In genomic region chr10:82083622-82083971, GRCm38 (mm10) we compare ENCODE assay signal across 7 mouse cellular contexts. TPM values are rescaled to one million over a fixed set of nuclear protein-coding genes. Genes with fewer than 3 reads are reported as not detected.
DNase-seq lines count a peak whose midpoint lies in the region; ATAC-seq and TF ChIP-seq lines count a peak whose summit lies in the region.
"Not testable (repeated sequence)": the region's sequence is repeated elsewhere in the genome, so short reads cannot be mapped to it uniquely, and the experiment has no call there.

No protein-coding gene starts in this region.

- not testable (repeated sequence) for H3K27me3 ChIP-seq in forebrain, embryonic 13.5 days; heart, postnatal 0 days (ENCODE audit: control insufficient read depth, insufficient read depth, low read length); kidney, embryonic 14.5 days (ENCODE audit: control insufficient read depth, insufficient read depth, low read length); liver, embryonic 12.5 days (replicated peaks); midbrain, embryonic 11.5 days (ENCODE audit: control insufficient read depth, insufficient read depth, low read length)

- ATAC-seq in forebrain, embryonic 13.5 days; kidney, embryonic 14.5 days (ENCODE audit: low FRiP score, low TSS enrichment); liver, embryonic 12.5 days; midbrain, embryonic 11.5 days (ENCODE audit: low FRiP score): not testable (repeated sequence)
- peak; percentile 15 for ATAC-seq in heart, postnatal 0 days (ENCODE audit: insufficient read depth, low read depth)

- peak overlapping the region; percentile 63 for H3K9ac ChIP-seq in forebrain, embryonic 13.5 days
- not testable (repeated sequence) for H3K9ac ChIP-seq in heart, postnatal 0 days (replicated peaks; ENCODE audit: low read depth, low read length)
- peak overlapping the region; percentile 56; the same call in 1 of the 2 replicates for H3K9ac ChIP-seq in kidney, embryonic 14.5 days (ENCODE audit: low read depth, low read length)
- H3K9ac ChIP-seq in liver, embryonic 12.5 days, result peak overlapping the region; percentile 55; the same call in 1 of the 2 replicates
- peak overlapping the region; percentile 54 for H3K9ac ChIP-seq in midbrain, embryonic 11.5 days (ENCODE audit: low read length)

- not testable (repeated sequence) for H3K36me3 ChIP-seq in forebrain, embryonic 13.5 days (ENCODE audit: poor library complexity, severe bottlenecking); heart, postnatal 0 days (replicated peaks; ENCODE audit: control insufficient read depth, insufficient read depth, low read length); kidney, embryonic 14.5 days (ENCODE audit: control insufficient read depth, insufficient read depth, low read length); liver, embryonic 12.5 days; midbrain, embryonic 11.5 days (ENCODE audit: control insufficient read depth, insufficient read depth, low read length)

- DNase-seq in cerebellum, postnatal 10 days, result peak; percentile 4 to 19
- not testable (repeated sequence) for DNase-seq in heart, postnatal 0 days (ENCODE audit: low spot score); midbrain, embryonic 11.5 days (ENCODE audit: low spot score, missing footprints)
- DNase-seq in retina, postnatal 1 day, result peak; percentile 21

- H3K4me3 ChIP-seq in forebrain, embryonic 13.5 days, result peak overlapping the region; percentile 46
- H3K4me3 ChIP-seq in heart, postnatal 0 days (ENCODE audit: low read depth, low read length), result peak overlapping the region; percentile 56
- peak overlapping the region; percentile 49 for H3K4me3 ChIP-seq in kidney, embryonic 14.5 days (ENCODE audit: low read length)
- peak overlapping the region; percentile 58 for H3K4me3 ChIP-seq in liver, embryonic 12.5 days
- H3K4me3 ChIP-seq in midbrain, embryonic 11.5 days (ENCODE audit: low read depth, low read length), result peak overlapping the region; percentile 41

- peak overlapping the region; percentile 51 for H3K4me2 ChIP-seq in forebrain, embryonic 13.5 days
- H3K4me2 ChIP-seq in heart, postnatal 0 days (ENCODE audit: low read depth, low read length), result peak overlapping the region; percentile 56
- H3K4me2 ChIP-seq in kidney, embryonic 14.5 days (replicated peaks; ENCODE audit: low read depth, low read length), result peak overlapping the region; percentile 39
- H3K4me2 ChIP-seq in liver, embryonic 12.5 days, result peak overlapping the region; percentile 60
- peak overlapping the region; percentile 27 for H3K4me2 ChIP-seq in midbrain, embryonic 11.5 days

- WGBS in forebrain, embryonic 13.5 days, result 27% methylated on average over 14 of the region's 14 CpGs
- 17% methylated on average over 14 of the region's 14 CpGs for WGBS in heart, postnatal 0 days
- 29% methylated on average over 11 of the region's 14 CpGs for WGBS in kidney, embryonic 14.5 days
- 19% methylated on average over 14 of the region's 14 CpGs for WGBS in liver, embryonic 12.5 days (ENCODE audit: insufficient replicate concordance)
- 24% methylated on average over 14 of the region's 14 CpGs for whole genome bisulfite sequencing in midbrain, embryonic 11.5 days

- not testable (repeated sequence) for TF ChIP-seq EP300 in heart, postnatal 0 days (IDR thresholded peaks at IDR 0.05; ENCODE audit: low read depth)

- H3K9me3 ChIP-seq in forebrain, embryonic 13.5 days (replicated peaks); heart, postnatal 0 days (replicated peaks; ENCODE audit: control insufficient read depth, low read length); kidney, embryonic 14.5 days (ENCODE audit: control insufficient read depth, low read length); liver, embryonic 12.5 days (replicated peaks); midbrain, embryonic 11.5 days (ENCODE audit: control insufficient read depth, low read length): not testable (repeated sequence)

- H3K27ac ChIP-seq in forebrain, embryonic 13.5 days, result peak overlapping the region; percentile 88
- peak overlapping the region; percentile 86; the same call in 1 of the 2 replicates for H3K27ac ChIP-seq in heart, postnatal 0 days (ENCODE audit: low read depth)
- H3K27ac ChIP-seq in kidney, embryonic 14.5 days (ENCODE audit: low read depth, low read length); liver, embryonic 12.5 days; midbrain, embryonic 11.5 days (ENCODE audit: low read depth, low read length): not testable (repeated sequence)

- H3K4me1 ChIP-seq in forebrain, embryonic 13.5 days; heart, postnatal 0 days (ENCODE audit: control insufficient read depth, insufficient read depth); kidney, embryonic 14.5 days (ENCODE audit: control insufficient read depth, insufficient read depth, low read length); liver, embryonic 12.5 days; midbrain, embryonic 11.5 days (ENCODE audit: control insufficient read depth, insufficient read depth, low read length): not testable (repeated sequence)

- TF ChIP-seq CTCF in heart, postnatal 0 days (IDR thresholded peaks at IDR 0.05; ENCODE audit: low read depth), result not testable (repeated sequence)

RNA-seq across cellular contexts. Expression of gene BC024063, which starts 0.4 kb away (rescaled TPM):
- polyA plus RNA-seq in forebrain, embryonic 13.5 days (2015; fragmentation: Nextera tagmentation; extraction: Ambion mirVana), result 5.3 and 6.1 TPM in 2 replicates
- 1.4 and 1.6 TPM in 2 replicates for total RNA-seq in heart, postnatal 0 days (2014; rRNA removed; ENCODE audit: low replicate concordance)
- polyA plus RNA-seq in heart, postnatal 0 days (2015; fragmentation: Nextera tagmentation; extraction: Ambion mirVana), result 1.7 and 1.9 TPM in 2 replicates
- polyA plus RNA-seq in kidney, embryonic 14.5 days (2014; fragmentation: Nextera tagmentation; extraction: Ambion mirVana), result 8.4 and 8.6 TPM in 2 replicates
- polyA plus RNA-seq in liver, embryonic 12.5 days (2016; fragmentation: Nextera tagmentation; extraction: Ambion mirVana), result 0.72 and 0.87 TPM in 2 replicates
- polyA plus RNA-seq in midbrain, embryonic 11.5 days (2014; fragmentation: Nextera tagmentation; extraction: Ambion mirVana), result 7.1 and 7.4 TPM in 2 replicates

RNA-seq across cellular contexts. Expression of gene Zfp873, which starts 35.7 kb away (rescaled TPM):
- polyA plus RNA-seq in forebrain, embryonic 13.5 days (2015; fragmentation: Nextera tagmentation; extraction: Ambion mirVana), result 16.6 and 18.7 TPM in 2 replicates
- 2.1 and 3.7 TPM in 2 replicates for total RNA-seq in heart, postnatal 0 days (2014; rRNA removed; ENCODE audit: low replicate concordance)
- polyA plus RNA-seq in heart, postnatal 0 days (2015; fragmentation: Nextera tagmentation; extraction: Ambion mirVana), result 8.1 and 8.5 TPM in 2 replicates
- 16.9 and 17.4 TPM in 2 replicates for polyA plus RNA-seq in kidney, embryonic 14.5 days (2014; fragmentation: Nextera tagmentation; extraction: Ambion mirVana)
- 3.4 and 3.9 TPM in 2 replicates for polyA plus RNA-seq in liver, embryonic 12.5 days (2016; fragmentation: Nextera tagmentation; extraction: Ambion mirVana)
- polyA plus RNA-seq in midbrain, embryonic 11.5 days (2014; fragmentation: Nextera tagmentation; extraction: Ambion mirVana), result 13.2 and 14.7 TPM in 2 replicates

RNA-seq across cellular contexts. Expression of gene AU041133, which starts 44.2 kb away (rescaled TPM):
- polyA plus RNA-seq in forebrain, embryonic 13.5 days (2015; fragmentation: Nextera tagmentation; extraction: Ambion mirVana), result 8.9 and 9.2 TPM in 2 replicates
- 2.8 and 3.7 TPM in 2 replicates for total RNA-seq in heart, postnatal 0 days (2014; rRNA removed; ENCODE audit: low replicate concordance)
- 4.3 and 4.7 TPM in 2 replicates for polyA plus RNA-seq in heart, postnatal 0 days (2015; fragmentation: Nextera tagmentation; extraction: Ambion mirVana)
- 6.2 and 10.6 TPM in 2 replicates for polyA plus RNA-seq in kidney, embryonic 14.5 days (2014; fragmentation: Nextera tagmentation; extraction: Ambion mirVana)
- polyA plus RNA-seq in liver, embryonic 12.5 days (2016; fragmentation: Nextera tagmentation; extraction: Ambion mirVana), result 1.4 and 1.8 TPM in 2 replicates
- 6.3 and 6.6 TPM in 2 replicates for polyA plus RNA-seq in midbrain, embryonic 11.5 days (2014; fragmentation: Nextera tagmentation; extraction: Ambion mirVana)
